Mouse (Mus musculus): ENCODE measurements around the gene Slfn8. TPM values are rescaled to one million over a fixed set of nuclear protein-coding genes. Genes with fewer than 3 reads are reported as not detected.
A peak's percentile ranks its signal among the peaks of the same experiment; 100 is the strongest.

Gene Slfn8
- 0.33 and 0.36 TPM in 2 replicates for polyA plus RNA-seq (2015; fragmentation: Nextera tagmentation; extraction: Ambion mirVana)

DNA sequence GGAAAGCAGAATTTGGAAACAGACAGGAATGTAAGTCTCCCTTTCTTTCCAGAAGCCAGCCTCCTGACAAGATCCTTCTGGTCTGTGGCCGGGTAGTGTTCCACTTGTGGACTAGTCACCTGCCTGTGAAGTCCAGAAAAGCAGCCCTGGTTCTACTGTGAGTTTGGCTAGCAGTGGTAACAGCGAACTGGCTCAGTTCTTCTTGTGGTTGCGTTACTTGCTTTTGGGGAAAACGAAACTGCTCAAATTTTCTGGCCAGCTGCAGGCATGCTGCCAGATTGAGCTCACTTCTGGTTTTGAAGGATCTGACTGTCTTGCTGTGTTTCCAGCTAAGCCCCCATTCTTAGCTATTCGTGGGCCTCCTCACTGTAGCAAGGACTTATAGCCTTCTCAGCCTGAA, at the start of gene Slfn8:
Gene Slfn8, minus strand, starts transcription at position 190 of the 400 bp plus-strand sequence.
- no peaks in the 10 kb centered on the region for H3K36me3 ChIP-seq (ENCODE audit: insufficient read depth, low read length)
- WGBS = 63% methylated on average over 5 of the region's 5 CpGs
- TF ChIP-seq CTCF (IDR thresholded peaks at IDR 0.05; ENCODE audit: low read depth) = no peak
- H3K4me1 ChIP-seq (replicated peaks; ENCODE audit: insufficient read depth, low read length) = no peaks in the 10 kb centered on the region
- H3K4me3 ChIP-seq (replicated peaks; ENCODE audit: low read depth, low read length) = no peak within 1 kb of the TSS
- 0 out of 2 replicates have a peak within 1 kb of the TSS, but pooled peaks have one; percentile 8 for H3K4me2 ChIP-seq (ENCODE audit: low read length)
- ATAC-seq (replicated peaks; ENCODE audit: low FRiP score, low read depth) (no peak), DNase-seq (ENCODE audit: low spot score) (no peak)
- H3K27me3 ChIP-seq (ENCODE audit: insufficient read depth, low read length) = no peaks in the 10 kb centered on the region
- H3K27ac ChIP-seq = no peak within 1 kb of the TSS
- no peaks in the 10 kb centered on the region for H3K9me3 ChIP-seq (replicated peaks; ENCODE audit: low read length)
- H3K9ac ChIP-seq (ENCODE audit: low read depth, low read length) = 0 out of 2 replicates have a peak within 1 kb of the TSS, but pooled peaks have one; percentile 5

DNA sequence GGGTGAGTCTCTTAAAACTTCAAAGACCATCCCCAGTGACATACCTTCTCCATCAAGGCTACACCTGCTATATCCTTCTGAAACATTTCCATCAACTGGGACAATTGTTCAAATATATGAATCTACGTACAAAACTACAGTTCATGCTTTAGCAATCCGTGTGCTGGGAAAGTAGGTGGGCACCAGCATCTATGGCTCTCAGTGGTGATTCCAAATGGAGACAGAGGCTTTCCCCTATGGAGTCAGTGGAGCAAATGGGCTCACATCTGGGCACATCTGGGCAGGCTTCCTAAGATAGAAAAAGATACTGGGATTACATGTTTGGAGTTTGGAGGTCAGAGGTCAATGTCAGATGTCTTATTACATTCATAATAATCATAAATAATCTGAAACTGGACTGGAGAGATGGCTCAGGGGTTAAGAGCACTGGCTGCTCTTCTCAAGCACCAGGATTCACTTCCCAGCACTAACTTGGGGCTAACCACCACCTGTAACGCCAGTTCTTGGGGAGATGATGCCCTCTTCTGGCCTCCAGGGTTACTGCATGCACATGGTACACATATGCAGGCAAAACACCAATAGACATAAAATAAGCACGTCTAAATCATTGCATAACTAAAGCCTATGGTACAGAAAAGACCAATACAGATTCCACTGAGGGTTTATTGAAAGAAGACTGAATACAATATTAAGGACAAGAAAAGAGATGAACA, 47.5 kb upstream of the Slfn8 start:
- TF ChIP-seq CTCF (IDR thresholded peaks at IDR 0.05; ENCODE audit: low read depth) = peak; percentile 40; the same call in 1 of the 2 replicates
- 79% methylated on average over 4 of the region's 4 CpGs for WGBS

DNA sequence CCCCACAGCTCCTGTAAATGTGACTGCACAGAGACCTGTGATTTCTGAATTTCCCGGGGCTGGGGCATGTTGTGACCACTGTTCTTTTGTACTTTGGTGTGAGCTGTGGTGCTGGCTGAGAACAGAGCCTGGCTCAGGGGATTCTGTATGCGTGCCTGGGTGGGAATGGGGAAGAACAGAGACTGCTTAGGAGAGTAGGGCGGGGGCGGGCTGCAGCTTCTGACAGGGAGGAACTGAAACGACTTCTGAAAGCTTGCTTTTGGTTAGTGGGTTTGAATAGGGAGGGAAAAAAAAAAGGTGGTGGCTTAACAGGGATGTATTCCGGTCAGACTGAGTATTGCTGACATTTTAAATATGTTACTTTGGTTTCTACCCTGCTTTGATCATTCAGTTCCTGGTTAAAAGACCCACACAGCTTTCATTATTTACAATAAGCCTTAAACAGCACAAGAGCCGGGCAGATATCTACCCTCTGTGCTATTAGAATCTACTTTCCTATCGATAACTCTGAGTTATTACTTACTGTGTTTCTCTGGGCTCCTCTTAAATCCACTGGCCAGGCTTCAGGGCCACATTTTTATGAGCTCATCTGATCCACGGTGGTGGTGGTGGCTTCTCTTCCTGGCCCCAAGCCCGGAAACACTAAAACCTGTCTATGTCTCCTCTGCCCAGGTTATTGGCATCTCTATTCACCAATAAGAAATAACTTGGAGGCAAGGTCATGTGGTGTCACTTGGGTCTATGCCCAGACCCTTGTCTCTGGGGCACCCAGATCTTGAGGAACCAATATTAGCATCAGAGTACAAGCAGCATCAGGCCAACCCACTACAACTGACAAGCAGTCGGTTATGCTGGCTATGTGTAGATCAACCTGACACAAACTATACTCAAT, 46.3 kb upstream of the Slfn8 start:
- DNase-seq (ENCODE audit: low spot score) (no peak), ATAC-seq (replicated peaks; ENCODE audit: low FRiP score, low read depth) (no peak)
- Histone ChIP-seq H3K9me3 (replicated peaks; ENCODE audit: low read length) (no peaks in the 10 kb centered on the region), H3K4me1 (replicated peaks; ENCODE audit: insufficient read depth, low read length) (no peaks in the 10 kb centered on the region), H3K4me2 (ENCODE audit: low read length) (peak overlapping the region; percentile 38), H3K27me3 (ENCODE audit: insufficient read depth, low read length) (no peaks in the 10 kb centered on the region), H3K4me3 (replicated peaks; ENCODE audit: low read depth, low read length) (no peak overlapping the region), H3K9ac (ENCODE audit: low read depth, low read length) (0 out of 2 replicates have a peak overlapping the region, but pooled peaks have one; percentile 13), H3K27ac (peak overlapping the region; percentile 47; the same call in 1 of the 2 replicates), H3K36me3 (ENCODE audit: insufficient read depth, low read length) (no peaks in the 10 kb centered on the region)
- TF ChIP-seq CTCF (IDR thresholded peaks at IDR 0.05; ENCODE audit: low read depth) = no peak
- 48% methylated on average over 11 of the region's 11 CpGs for WGBS

More for the DNA sequence above, 47.5 kb upstream of the Slfn8 start:
- H3K36me3 ChIP-seq (ENCODE audit: insufficient read depth, low read length) = no peaks in the 10 kb centered on the region
- H3K27ac ChIP-seq = no peak overlapping the region
- H3K9me3 ChIP-seq (replicated peaks; ENCODE audit: low read length) = no peaks in the 10 kb centered on the region
- no peaks in the 10 kb centered on the region for H3K27me3 ChIP-seq (ENCODE audit: insufficient read depth, low read length)
- no peak overlapping the region for H3K9ac ChIP-seq (ENCODE audit: low read depth, low read length)
- H3K4me1 ChIP-seq (replicated peaks; ENCODE audit: insufficient read depth, low read length) = no peaks in the 10 kb centered on the region
- ATAC-seq (replicated peaks; ENCODE audit: low FRiP score, low read depth) (no peak), DNase-seq (ENCODE audit: low spot score) (no peak)
- H3K4me2 ChIP-seq (ENCODE audit: low read length) = no peak overlapping the region
- no peak overlapping the region for H3K4me3 ChIP-seq (replicated peaks; ENCODE audit: low read depth, low read length)

DNA sequence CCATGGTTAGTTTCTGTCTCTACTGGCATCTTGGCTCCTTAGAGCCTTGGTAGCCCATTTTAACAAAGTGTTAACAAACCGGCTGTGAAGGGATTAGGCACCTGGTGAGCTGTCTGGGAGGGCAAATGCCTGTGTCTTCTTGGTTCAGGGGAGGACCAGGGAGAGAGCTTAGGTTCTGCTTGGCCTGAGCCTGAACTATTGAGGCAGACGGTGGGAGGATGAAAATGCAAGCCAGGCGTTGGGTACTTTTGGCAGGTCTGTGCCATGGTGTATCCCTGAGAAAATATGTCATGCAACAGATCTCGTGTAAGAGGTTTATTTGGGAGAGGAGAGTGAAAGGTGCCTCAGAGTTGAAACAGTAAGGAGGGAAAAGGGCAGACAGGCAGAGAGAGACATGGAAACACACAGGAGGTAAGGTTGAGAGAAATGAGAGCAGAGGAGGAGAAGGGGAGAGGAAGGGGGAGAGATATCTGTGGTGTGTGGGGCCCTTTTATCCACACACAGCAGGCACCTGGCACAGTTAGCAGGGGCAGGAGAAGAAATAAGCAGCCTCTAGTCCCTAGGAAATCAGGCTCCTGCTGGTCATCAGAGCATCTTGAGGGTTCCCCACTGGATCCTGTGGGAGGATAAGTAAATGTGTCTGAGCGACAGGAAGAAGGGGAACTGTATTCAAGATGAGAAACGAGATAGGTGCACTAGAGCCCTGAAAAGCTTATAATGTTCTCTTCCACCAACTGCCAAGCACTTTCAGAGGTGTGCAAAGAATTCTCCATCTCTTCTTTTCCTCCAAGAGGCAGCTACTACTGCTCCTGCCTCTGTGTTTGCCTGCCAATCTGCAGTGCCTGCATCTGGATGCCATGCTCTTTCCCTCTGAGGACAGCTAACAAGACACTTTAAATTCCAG, 45.1 kb upstream of the Slfn8 start:
- H3K9me3 ChIP-seq (replicated peaks; ENCODE audit: low read length) = no peaks in the 10 kb centered on the region
- TF ChIP-seq CTCF (IDR thresholded peaks at IDR 0.05; ENCODE audit: low read depth) = no peak
- 32% methylated on average over 6 of the region's 6 CpGs for WGBS
- H3K4me2 ChIP-seq (ENCODE audit: low read length) = peak overlapping the region; percentile 38
- no peaks in the 10 kb centered on the region for H3K27me3 ChIP-seq (ENCODE audit: insufficient read depth, low read length)
- H3K36me3 ChIP-seq (ENCODE audit: insufficient read depth, low read length) = no peaks in the 10 kb centered on the region
- H3K27ac ChIP-seq = peak overlapping the region; percentile 47
- peak overlapping the region; percentile 3 for H3K4me3 ChIP-seq (replicated peaks; ENCODE audit: low read depth, low read length)
- DNase-seq (ENCODE audit: low spot score) (no peak), ATAC-seq (replicated peaks; ENCODE audit: low FRiP score, low read depth) (no peak)
- no peaks in the 10 kb centered on the region for H3K4me1 ChIP-seq (replicated peaks; ENCODE audit: insufficient read depth, low read length)
- peak overlapping the region; percentile 13; the same call in 1 of the 2 replicates for H3K9ac ChIP-seq (ENCODE audit: low read depth, low read length)

DNA sequence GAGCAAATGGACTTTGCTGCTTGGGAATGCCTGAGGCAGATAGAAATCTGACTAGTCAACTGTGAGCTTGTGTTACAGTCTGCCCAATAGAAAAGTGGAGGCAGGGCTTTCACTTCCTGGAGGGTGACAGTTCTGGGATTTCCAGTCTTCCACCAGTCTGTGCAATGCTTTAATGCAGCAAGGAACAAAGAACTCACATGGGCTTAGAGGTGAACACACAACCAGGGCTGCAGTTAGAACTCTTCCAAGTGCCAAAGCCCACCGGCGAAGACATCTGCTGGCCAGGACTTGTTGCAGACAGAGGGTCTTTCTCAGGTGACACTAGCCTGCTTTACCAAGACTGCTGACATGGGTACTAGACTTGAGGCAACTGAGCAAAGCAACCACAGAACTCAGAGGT, 44.3 kb upstream of the Slfn8 start, which contains the start of gene Slfn2:
Gene Slfn2, plus strand, starts transcription at position 167 of the 400 bp plus-strand sequence.
- no peaks in the 10 kb centered on the region for H3K36me3 ChIP-seq (ENCODE audit: insufficient read depth, low read length)
- H3K4me2 ChIP-seq (ENCODE audit: low read length) = peak within 1 kb of the TSS; percentile 38
- 78% methylated on average over 2 of the region's 2 CpGs for WGBS
- no peak for TF ChIP-seq CTCF (IDR thresholded peaks at IDR 0.05; ENCODE audit: low read depth)
- peak; percentile 46 for DNase-seq (ENCODE audit: low spot score)
- peak within 1 kb of the TSS; percentile 13; the same call in 1 of the 2 replicates for H3K9ac ChIP-seq (ENCODE audit: low read depth, low read length)
- H3K27ac ChIP-seq = peak within 1 kb of the TSS; percentile 47
- no peak for ATAC-seq (replicated peaks; ENCODE audit: low FRiP score, low read depth)
- no peaks in the 10 kb centered on the region for H3K27me3 ChIP-seq (ENCODE audit: insufficient read depth, low read length)
- H3K9me3 ChIP-seq (replicated peaks; ENCODE audit: low read length) = no peaks in the 10 kb centered on the region
- no peaks in the 10 kb centered on the region for H3K4me1 ChIP-seq (replicated peaks; ENCODE audit: insufficient read depth, low read length)
- H3K4me3 ChIP-seq (replicated peaks; ENCODE audit: low read depth, low read length) = peak within 1 kb of the TSS; percentile 3
